Comparison of ENCODE assay signal across 27 mouse cellular contexts in the genomic region with DNA sequence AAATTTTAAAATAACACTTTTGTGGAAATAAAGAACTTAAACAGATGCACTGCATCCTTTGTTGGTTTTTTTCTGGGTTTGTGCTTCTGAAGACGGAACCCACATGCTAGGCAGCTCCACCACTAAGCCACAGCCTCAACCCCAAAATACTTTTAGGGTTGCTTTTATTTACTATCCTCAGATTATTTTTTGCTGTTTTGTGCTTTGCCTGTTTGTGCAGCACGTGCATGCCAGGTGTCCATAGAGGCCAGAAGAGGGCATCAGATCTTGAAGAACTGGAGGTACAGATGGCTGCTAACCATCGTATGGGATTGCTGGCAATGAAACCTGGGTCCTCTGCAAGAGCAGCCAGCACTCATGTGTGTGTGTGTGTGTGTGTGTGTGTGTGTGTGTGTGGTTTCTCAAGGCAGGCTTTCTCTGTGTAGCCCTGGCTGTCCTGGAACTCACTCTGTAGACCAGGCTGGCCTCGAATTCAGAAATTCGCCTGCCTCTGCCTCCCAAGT. TPM values are rescaled to one million over a fixed set of nuclear protein-coding genes. Genes with fewer than 3 reads are reported as not detected.
DNase-seq lines count a peak whose midpoint lies in the region; ATAC-seq and TF ChIP-seq lines count a peak whose summit lies in the region.
"Had no signal": no experiment of that assay in that cellular context is flagged by ENCODE, and none has a peak within 500 bp of the region (broad histone marks: within the 10 kb centered on the region; RNA-seq: fewer than 3 reads in every experiment).

No protein-coding gene starts in this region.

- H3K4me2 ChIP-seq in CH12.LX (ENCODE audit: insufficient read depth, low read depth, poor library complexity, severe bottlenecking), result no peak overlapping the region
- H3K4me2 ChIP-seq: heart, embryonic 11.5 days; midbrain, embryonic 13.5 days had no signal

- TF ChIP-seq RAD21 in CH12.LX (IDR thresholded peaks at IDR 0.05; ENCODE audit: low read depth, low read length), result no peak

- H3K27me3 ChIP-seq in megakaryocyte, embryonic 14.5 days (replicated peaks), result no peaks in the 10 kb centered on the region
- no peaks in the 10 kb centered on the region for H3K27me3 ChIP-seq in CH12.LX (replicated peaks)
- H3K27me3 ChIP-seq in heart, embryonic 10.5 days (ENCODE audit: insufficient read depth, poor library complexity, severe bottlenecking), result no peaks in the 10 kb centered on the region

- in situ Hi-C loops in CH12.LX (cut with MboI; ENCODE audit: low pct_ligation_motif_present, low pct_unique_long_range_greater_than_20kb, low sequenced_read_pairs), result no loop called here

- H3K79me2 ChIP-seq in CH12.LX (replicated peaks; ENCODE audit: control insufficient read depth, extremely low read depth, insufficient read depth, poor library complexity, severe bottlenecking), result no peaks in the 10 kb centered on the region

- H3K4me3 ChIP-seq in megakaryocyte, embryonic 14.5 days (replicated peaks), result peak overlapping the region; percentile 50
- no peak overlapping the region for H3K4me3 ChIP-seq in CH12.LX (replicated peaks in 1 of 3; ENCODE audit: low read depth in 2 of 3, low read length in 2 of 3, poor library complexity in 1 of 3)
- no peak overlapping the region for H3K4me3 ChIP-seq in heart, embryonic 10.5 days
- H3K4me3 ChIP-seq: embryonic facial prominence, embryonic 10.5 days; layer of hippocampus, adult 2 months; midbrain, embryonic 13.5 days had no signal

- no peak for TF ChIP-seq POLR2A in CH12.LX (IDR thresholded peaks at IDR 0.05; ENCODE audit: low read depth, low read length)

- H3K4me1 ChIP-seq in megakaryocyte, embryonic 14.5 days, result peaks cover 77% of the 10 kb centered on the region
- H3K4me1 ChIP-seq in CH12.LX (ENCODE audit: control insufficient read depth in 1 of 2, insufficient read depth in 2 of 2), result peaks cover 0 to 4% of the 10 kb centered on the region in 2 experiments; a peak in 1 of 4 replicates
- H3K4me1 ChIP-seq in heart, embryonic 10.5 days, result 0 out of 2 replicates have a peak, but pooled peaks cover 3% of the 10 kb centered on the region

- dilution Hi-C loops in CH12.LX (cut with MboI; ENCODE audit: extremely low pct_ligation_motif_present, extremely low pct_unique_long_range_greater_than_20kb, low sequenced_read_pairs), result no loop called here

- WGBS in heart, embryonic 10.5 days, result 83% methylated on average over 5 of the region's 5 CpGs

- H3K27ac ChIP-seq in CH12.LX (ENCODE audit: insufficient read depth, low read depth), result no peak overlapping the region
- H3K27ac ChIP-seq in heart, embryonic 10.5 days, result no peak overlapping the region
- H3K27ac ChIP-seq: embryonic facial prominence, embryonic 10.5 days; layer of hippocampus, adult 2 months; midbrain, embryonic 13.5 days had no signal

- TF ChIP-seq CTCF in CH12.LX (conservative IDR thresholded peaks at IDR 0.05 in 1 of 2, IDR thresholded peaks at IDR 0.05 in 1 of 2; ENCODE audit: low read depth in 2 of 2, low read length in 2 of 2), result no peak

- TF ChIP-seq EP300 in CH12.LX (IDR thresholded peaks at IDR 0.05; ENCODE audit: low read length), result no peak

- H3K9me3 ChIP-seq in megakaryocyte, embryonic 14.5 days, result no peaks in the 10 kb centered on the region
- no peaks in the 10 kb centered on the region for H3K9me3 ChIP-seq in CH12.LX (replicated peaks; ENCODE audit: low read length)
- H3K9me3 ChIP-seq in heart, embryonic 10.5 days, result no peaks in the 10 kb centered on the region
- H3K9me3 ChIP-seq: embryonic facial prominence, embryonic 10.5 days; midbrain, embryonic 13.5 days had no signal

- no peak overlapping the region for H3K9ac ChIP-seq in CH12.LX (ENCODE audit: insufficient read depth, low read depth)
- H3K9ac ChIP-seq: liver, postnatal 0 days; midbrain, embryonic 13.5 days had no signal

- peak; percentile 70 for DNase-seq in cerebellum, adult 9-10 months
- no peak for DNase-seq in cerebellum, postnatal 4 days (ENCODE audit: low spot score in 2 of 2)
- DNase-seq in CH12.LX (ENCODE audit: extremely low read depth) (no peak), adipocyte (ENCODE audit: low spot score) (no peak)
- DNase-seq in induced T-regulatory cell, adult 2 months (ENCODE audit: low read depth), result peak; percentile 20
- no peak for DNase-seq in heart, embryonic 10.5 days (ENCODE audit: low spot score)
- DNase-seq: adrenal gland, adult 8-10 months; gastrocnemius, postnatal 10 days; kidney, adult 8-10 months; kidney, postnatal 25 days; layer of hippocampus, postnatal 36 days; liver, postnatal 0 days; right cerebral cortex, postnatal 14 days; thymus, postnatal 36 days had no signal

- H3K36me3 ChIP-seq in megakaryocyte, embryonic 14.5 days (replicated peaks; ENCODE audit: low read length), result no peaks in the 10 kb centered on the region
- H3K36me3 ChIP-seq in CH12.LX (replicated peaks in 1 of 2; ENCODE audit: control insufficient read depth in 1 of 2, insufficient read depth in 1 of 2, low read length in 1 of 2), result no peaks in the 10 kb centered on the region
- no peaks in the 10 kb centered on the region for H3K36me3 ChIP-seq in heart, embryonic 10.5 days
- H3K36me3 ChIP-seq: embryonic facial prominence, embryonic 10.5 days; midbrain, embryonic 13.5 days had no signal

- ATAC-seq in megakaryocyte, adult 5-6 weeks (ENCODE audit: poor library complexity, severe bottlenecking), result no peak
- ATAC-seq: forebrain, embryonic 16.5 days; hindbrain, embryonic 16.5 days; liver, postnatal 0 days; lung, postnatal 0 days; midbrain, embryonic 13.5 days had no signal

TF ChIP-seq in CH12.LX, 34 proteins besides CTCF, POLR2A, EP300 and RAD21:
- TF ChIP-seq BHLHE40 (IDR thresholded peaks at IDR 0.05; ENCODE audit: low read depth, low read length), result peak; percentile 51
- TF ChIP-seq SMC3 (IDR thresholded peaks at IDR 0.05; ENCODE audit: low read depth, low read length), result no peak
TF ChIP-seq in CH12.LX: peak in this region for 1.

RNA-seq across cellular contexts. Expression of gene Kdelc2, which starts 2.7 kb away (rescaled TPM):
- polyA plus RNA-seq in megakaryocyte, embryonic 14.5 days (2012; ENCODE audit: insufficient read depth, low replicate concordance), result 0.48 TPM in 1 of 2 replicates, not detected in the other
- total RNA-seq in megakaryocyte, adult 5-6 weeks (2015), result 3.9 and 4.0 TPM in 2 replicates
- 4.2 and 4.6 TPM in 2 replicates for total RNA-seq in megakaryocyte, adult 5-6 weeks (2017)
- total RNA-seq in CH12.LX (2012; rRNA removed), result not detected in 2 replicates
- total RNA-seq in CH12.LX (2014; rRNA removed), result not detected in 2 replicates
- not detected in 2 replicates for polyA plus RNA-seq in CH12.LX (2012; ENCODE audit: insufficient read length, low read depth)
- 17.5 and 18.1 TPM in 2 replicates for polyA plus RNA-seq in heart, embryonic 10.5 days (2016; fragmentation: Nextera tagmentation; extraction: Ambion mirVana)

RNA-seq across cellular contexts. Expression of gene 4930550C14Rik, which starts 21.0 kb away (rescaled TPM):
- polyA plus RNA-seq in megakaryocyte, embryonic 14.5 days (2012; ENCODE audit: insufficient read depth, low replicate concordance), result not detected in 2 replicates
- not detected in 2 replicates for total RNA-seq in megakaryocyte, adult 5-6 weeks (2015)
- 0.18 TPM in 1 of 2 replicates, not detected in the other for total RNA-seq in megakaryocyte, adult 5-6 weeks (2017)
- total RNA-seq in CH12.LX (2012; rRNA removed), result 0.30 and 0.38 TPM in 2 replicates
- total RNA-seq in CH12.LX (2014; rRNA removed), result 1.3 and 1.7 TPM in 2 replicates
- polyA plus RNA-seq in CH12.LX (2012; ENCODE audit: insufficient read length, low read depth), result 0.97 and 1.5 TPM in 2 replicates
- 0.09 and 0.58 TPM in 2 replicates for polyA plus RNA-seq in heart, embryonic 10.5 days (2016; fragmentation: Nextera tagmentation; extraction: Ambion mirVana)
- total RNA-seq: common myeloid progenitor, adult 5-6 weeks; granulocyte monocyte progenitor cell, adult 5-6 weeks; layer of hippocampus, adult 2 months; monocyte, adult 5-6 weeks had no signal
- polyA plus RNA-seq: liver, adult 2 months had no signal

Comparison
In these comparisons a context has a peak if more than half of its experiments do, and no peak if none do; other contexts are left out.
1. DNase-seq: peak in cerebellum, adult 9-10 months (single experiment) and induced T-regulatory cell, adult 2 months (single experiment); none in cerebellum, postnatal 4 days (0 of 2), CH12.LX (single experiment), adipocyte (single experiment) and heart, embryonic 10.5 days (single experiment).
2. RNA of gene Kdelc2, which starts 2.7 kb away (polyA plus RNA-seq): 17.5 to 18.1 TPM in heart, embryonic 10.5 days; 0.48 TPM in megakaryocyte, embryonic 14.5 days and not detected in CH12.LX; every median in the first group is over 10 times any median in the second.